Mouse (Mus musculus) heart, postnatal 25 days (tissue): ENCODE data around the gene Rnf115. TPM values are rescaled to one million over a fixed set of nuclear protein-coding genes. Genes with fewer than 3 reads are reported as not detected.
"Not testable (repeated sequence)": the region's sequence is repeated elsewhere in the genome, so short reads cannot be mapped to it uniquely, and the experiment has no call there.

ENCODE experiments used
- DNase-seq: peaks from one replicate; pipeline ENCODE4 v3.0.0; 2022; ENCODE audit warnings: low spot score
- intact Hi-C: fragments of 180-260 bp; cut with DNase I; formaldehyde crosslinking; loops from one replicate; pipeline ENCODE4 v1.15.1; 2025
- total RNA-seq, 2 experiments: library from RNA; stranded (reverse); gene quantifications; 2 replicates each; pipeline ENCODE4 v1.2.3; 2021

Rnf115 gene
- total RNA-seq, 2 experiments from 2014 or later: 22.8 to 23.3 TPM

DNA sequence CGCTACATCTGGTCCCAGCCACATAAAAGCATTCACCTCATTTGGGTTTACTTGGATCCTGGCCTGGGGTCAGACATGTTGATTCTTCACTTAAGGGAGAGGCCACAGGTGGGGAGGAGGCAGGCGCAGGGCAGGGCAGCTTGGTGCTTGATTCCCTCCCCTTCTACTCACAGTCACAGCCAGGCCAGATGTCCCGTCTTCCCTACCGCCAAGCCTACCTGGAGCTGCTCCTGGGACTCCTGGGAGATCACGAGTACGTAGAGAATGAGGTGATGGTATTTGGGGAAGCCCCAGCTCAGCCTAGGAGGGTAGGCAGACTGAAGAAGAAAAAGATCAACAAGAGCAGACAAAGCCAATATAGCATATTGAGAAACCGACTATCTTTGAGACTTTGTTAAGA is 20.5 kb upstream of the Rnf115 start:
- DNase-seq: no peak

DNA sequence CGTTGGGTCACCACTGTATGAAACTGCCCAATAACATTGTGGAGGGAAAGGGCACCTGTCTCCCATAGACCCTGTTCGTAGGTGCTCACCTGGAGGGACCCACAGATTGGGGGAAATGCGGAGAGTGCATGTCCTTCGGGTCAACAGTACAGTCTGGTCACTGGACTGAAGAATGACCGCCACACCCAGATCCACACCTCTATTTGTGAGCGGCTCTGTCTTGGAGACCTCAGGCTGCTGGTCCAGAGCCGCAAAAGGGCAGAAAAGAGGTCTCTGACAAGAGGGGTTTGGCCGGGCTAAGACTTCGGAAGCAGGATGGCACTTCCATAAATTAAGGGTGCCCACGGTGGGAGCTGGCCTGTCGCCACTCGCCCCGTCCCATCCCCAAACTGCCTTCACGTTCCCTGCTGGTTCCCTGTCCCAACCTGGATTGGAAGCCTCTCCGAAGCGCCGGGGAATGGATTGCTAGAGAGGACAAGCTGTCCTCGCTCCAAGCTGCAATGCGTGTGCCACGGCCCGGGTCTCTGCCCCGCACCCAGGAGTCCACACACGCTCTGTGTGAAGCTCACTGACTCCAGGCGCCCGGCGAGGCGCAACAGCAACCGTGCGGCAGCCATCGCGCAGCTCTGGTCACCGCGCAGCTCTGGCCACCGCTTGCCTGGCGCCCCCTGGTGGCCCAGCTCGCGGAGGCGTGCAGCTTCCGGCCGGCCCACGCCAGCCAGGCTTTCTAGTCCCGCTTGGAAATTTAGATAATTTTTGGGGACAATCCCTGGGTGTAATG is 19.4 kb upstream of the Rnf115 start, which contains the start of gene Nudt17:
Nudt17 (minus strand) TSS at position 660 of the 781 bp plus-strand sequence.
- peak; percentile 63 for DNase-seq
- intact Hi-C loops: loop anchor here (2.0 to 5.0 kb wide), 3 partner anchors 41 to 161 kb away; no protein-coding TSS in a partner anchor

More for the DNA sequence above, 20.5 kb upstream of the Rnf115 start:
- intact Hi-C loops: loop anchor here (5.0 kb wide), 2 partner anchors 40 to 65 kb away; no protein-coding TSS in a partner anchor

DNA sequence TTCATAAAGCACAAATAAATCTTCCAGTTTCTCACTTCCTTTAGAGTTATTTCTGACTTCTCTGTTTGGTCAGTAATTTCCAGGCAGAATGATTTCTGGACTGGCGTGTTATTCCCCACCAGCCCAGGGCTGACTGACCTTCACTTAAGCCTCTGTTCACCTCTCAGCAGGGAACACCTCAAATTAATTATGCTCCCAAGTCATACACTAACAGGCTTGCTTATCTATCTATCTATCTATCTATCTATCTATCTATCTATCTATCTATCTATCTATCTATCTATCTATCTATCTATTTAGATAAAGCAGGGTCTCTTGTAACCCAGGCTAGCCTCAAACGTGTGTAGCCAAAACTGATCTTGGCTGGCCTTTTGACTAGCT is 18.8 kb upstream of the Rnf115 start:
- intact Hi-C loops: loop anchor here (2.0 to 5.0 kb wide), 3 partner anchors 41 to 162 kb away; no protein-coding TSS in a partner anchor
- DNase-seq: no peak

DNA sequence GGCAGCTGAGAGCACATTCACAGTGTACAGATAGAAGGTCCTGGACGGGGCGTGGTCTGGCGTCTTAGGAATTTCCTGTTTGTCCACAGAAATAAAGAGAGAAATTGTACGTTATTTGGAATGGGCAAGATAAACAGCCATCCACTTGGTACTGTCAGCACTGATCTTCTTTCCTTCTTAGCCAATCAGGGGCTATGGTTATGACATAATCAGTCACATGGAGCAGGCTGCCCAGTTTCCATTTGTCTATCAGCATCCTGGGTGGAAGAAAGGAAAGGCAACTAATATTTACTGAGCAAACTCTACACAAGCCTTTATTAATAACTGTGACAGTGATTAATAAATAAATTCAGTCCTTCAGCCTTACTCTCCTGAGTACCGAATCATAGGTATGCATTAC is 13.2 kb upstream of the Rnf115 start:
- intact Hi-C loops: no loop called here
- no peak for DNase-seq

DNA sequence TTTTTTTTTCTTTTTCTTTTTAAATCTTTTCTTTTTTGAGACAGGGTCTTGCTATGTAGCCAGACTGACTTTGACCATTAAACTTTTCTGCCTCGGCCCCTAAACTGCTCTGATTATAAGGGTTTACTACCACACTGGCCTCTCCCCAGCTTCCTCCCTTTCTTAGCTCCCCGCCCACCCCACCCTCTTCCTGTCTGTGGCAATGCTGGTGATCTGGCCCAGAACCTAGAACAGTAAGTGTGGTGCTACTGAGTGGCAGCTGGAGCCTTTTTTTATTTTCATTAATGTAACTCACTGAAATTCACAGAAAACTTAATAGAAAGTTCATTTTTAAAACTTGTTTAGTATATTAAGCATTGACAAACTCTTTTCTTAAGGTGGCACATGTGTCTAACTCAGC is 11.6 kb upstream of the Rnf115 start:
- DNase-seq: no peak
- intact Hi-C loops: no loop called here

GRCm38 (mm10) chr3:96719173-96719572 is 8.3 kb upstream of the Rnf115 start:
- DNase-seq: no peak
- intact Hi-C loops: no loop called here

- intact Hi-C loops: loop anchor here (2.0 to 5.0 kb wide), 2 partner anchors 31 to 54 kb away; partner anchors contain the start of gene Pias3
Observed at GRCm38 (mm10) chr3:96727828-96728633, 567 bp downstream of the Rnf115 start.

GRCm38 (mm10) chr3:96728634-96729402 is 1.4 kb downstream of the Rnf115 start:
- intact Hi-C loops: loop anchor here (5.0 kb wide), 1 partner anchor 53 kb away; no protein-coding TSS in a partner anchor
- DNase-seq: no peak

More at GRCm38 (mm10) chr3:96727828-96728633, 567 bp downstream of the Rnf115 start:
- DNase-seq: no peak

- DNase-seq: no peak
- intact Hi-C loops: loop anchor here (5.0 kb wide), 1 partner anchor 53 kb away; no protein-coding TSS in a partner anchor
Observed at GRCm38 (mm10) chr3:96729403-96729784, 1.9 kb downstream of the Rnf115 start.

- no peak for DNase-seq
- intact Hi-C loops: no loop called here
Observed at GRCm38 (mm10) chr3:96730785-96731184, 3.3 kb downstream of the Rnf115 start.

DNA sequence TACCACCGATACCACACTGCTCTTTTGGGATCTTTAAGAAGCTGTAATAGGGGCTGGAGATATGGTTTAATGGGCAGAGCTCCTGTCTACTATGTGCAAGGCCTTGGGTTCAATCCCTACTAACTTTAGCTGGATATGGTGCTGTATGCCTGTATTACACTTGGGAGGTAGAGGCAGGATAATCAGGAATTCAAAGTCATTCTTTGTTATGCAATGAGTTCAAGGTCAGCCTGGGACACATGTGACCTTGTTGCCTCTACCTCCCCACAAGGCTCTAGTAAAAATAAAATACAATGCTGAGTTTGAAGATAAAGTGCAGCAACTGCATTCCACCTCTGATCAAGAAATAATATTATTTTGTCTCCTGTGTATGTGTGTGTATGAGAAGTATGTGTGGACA is 6.5 kb downstream of the Rnf115 start:
- intact Hi-C loops: loop anchor here (2.0 kb wide), 1 partner anchor 31 kb away; no protein-coding TSS in a partner anchor
- DNase-seq: no peak

- intact Hi-C loops: loop anchor here (5.0 kb wide), 1 partner anchor 77 kb away; no protein-coding TSS in a partner anchor
- DNase-seq: no peak
Observed at GRCm38 (mm10) chr3:96735200-96735599, 7.7 kb downstream of the Rnf115 start.

DNA sequence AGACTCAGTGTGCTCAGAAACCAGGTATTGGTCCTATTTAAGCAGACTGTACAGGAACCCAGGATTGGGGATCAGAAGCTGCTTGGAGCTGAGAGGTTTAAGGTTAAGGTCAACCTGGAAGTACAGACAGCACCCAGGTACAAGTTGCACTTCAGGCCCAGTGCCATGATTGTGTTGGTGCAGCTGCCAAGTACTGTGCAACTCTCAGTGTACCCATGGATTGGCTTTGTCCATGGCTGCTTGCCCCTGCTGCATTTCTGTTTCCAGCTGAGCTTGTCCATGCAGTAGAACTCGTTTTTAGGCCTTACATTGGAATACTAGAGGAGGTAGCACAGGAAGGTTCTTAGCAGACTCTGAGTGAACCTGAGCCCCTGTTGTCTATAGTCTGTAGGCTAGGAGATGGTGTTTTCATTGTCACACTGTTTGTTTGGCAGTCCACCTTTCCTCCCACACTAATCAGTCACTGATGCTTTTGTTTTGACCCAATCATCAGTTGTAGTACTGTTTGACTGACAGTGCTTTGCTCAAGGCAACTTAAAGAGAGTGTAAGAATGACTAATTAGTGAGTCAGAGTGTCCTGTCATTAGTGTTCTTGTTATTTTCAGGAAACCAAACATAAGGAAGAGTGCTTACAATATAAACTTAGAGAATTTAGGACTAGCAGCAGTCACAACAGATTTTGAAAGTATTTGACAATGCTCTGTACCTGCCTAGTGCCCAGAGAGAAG is 9.7 kb downstream of the Rnf115 start:
- intact Hi-C loops: loop anchor here (5.0 kb wide), 1 partner anchor 75 kb away; no protein-coding TSS in a partner anchor
- DNase-seq: no peak

DNA sequence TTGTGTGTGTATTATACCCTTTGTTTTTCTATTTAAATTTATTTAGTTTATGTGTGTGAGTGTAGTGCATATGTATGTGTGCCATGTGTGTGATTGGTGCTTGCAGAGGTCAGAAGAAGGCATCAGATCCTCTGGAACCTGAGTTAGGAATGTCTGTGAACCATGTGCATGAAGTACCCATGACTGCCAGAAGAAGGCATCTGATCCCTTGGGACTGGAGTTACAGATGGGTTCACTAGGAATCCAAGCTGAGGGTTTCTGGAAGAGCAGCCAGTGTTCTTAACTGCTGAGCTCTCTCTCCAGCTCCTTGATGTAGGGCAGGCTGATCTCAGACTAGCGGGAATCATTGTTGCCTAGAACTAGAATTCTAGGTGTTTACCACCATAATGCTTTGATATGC is 10.5 kb downstream of the Rnf115 start:
- intact Hi-C loops: loop anchor here (5.0 kb wide), 1 partner anchor 74 kb away; no protein-coding TSS in a partner anchor
- DNase-seq: no peak

GRCm38 (mm10) chr3:96740279-96740678 is 12.8 kb downstream of the Rnf115 start:
- DNase-seq, intact Hi-C loops: not testable (repeated sequence)

DNA sequence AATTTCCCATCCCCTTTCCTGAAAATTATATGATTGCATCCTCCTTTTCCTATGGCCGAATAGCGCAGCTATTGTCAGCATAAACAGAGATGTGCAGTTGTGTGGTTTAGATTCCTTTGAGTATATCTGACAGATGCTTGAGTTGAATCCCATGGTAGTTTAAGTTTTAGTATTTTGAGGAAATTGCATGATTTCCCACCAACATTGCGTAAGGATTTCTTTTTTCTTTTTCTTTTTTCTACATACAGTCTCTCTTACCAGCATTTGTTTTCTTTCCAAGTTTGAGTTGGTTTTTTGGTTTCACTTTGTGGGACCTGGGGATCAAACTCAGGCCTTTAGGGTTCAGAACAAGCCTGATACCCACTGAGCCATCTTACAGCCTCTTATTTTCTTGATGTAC is 16.9 kb downstream of the Rnf115 start:
- no peak for DNase-seq
- intact Hi-C loops: no loop called here

- no peak for DNase-seq
- intact Hi-C loops: no loop called here
Observed at GRCm38 (mm10) chr3:96746829-96747228, 19.4 kb downstream of the Rnf115 start.

DNA sequence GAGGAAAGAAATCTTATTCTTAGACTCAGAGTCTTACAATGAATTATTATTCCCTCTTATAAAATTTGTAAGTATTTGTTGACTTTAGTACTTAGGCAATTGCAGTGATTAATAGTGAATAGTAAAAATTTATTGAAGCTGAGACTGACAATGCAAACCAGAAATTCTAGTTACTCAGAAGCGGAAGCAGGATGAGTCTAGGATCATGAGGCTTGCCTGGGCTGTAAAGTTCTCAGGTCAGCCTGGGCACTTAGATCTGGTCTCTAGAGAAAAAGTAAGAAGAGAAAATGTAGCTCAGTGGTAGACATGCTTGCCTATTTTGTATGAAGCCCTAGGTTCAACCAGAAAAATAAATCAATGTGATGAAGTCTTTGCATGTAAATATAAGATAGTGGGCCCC is 28.5 kb downstream of the Rnf115 start:
- DNase-seq: no peak
- intact Hi-C loops: no loop called here

DNA sequence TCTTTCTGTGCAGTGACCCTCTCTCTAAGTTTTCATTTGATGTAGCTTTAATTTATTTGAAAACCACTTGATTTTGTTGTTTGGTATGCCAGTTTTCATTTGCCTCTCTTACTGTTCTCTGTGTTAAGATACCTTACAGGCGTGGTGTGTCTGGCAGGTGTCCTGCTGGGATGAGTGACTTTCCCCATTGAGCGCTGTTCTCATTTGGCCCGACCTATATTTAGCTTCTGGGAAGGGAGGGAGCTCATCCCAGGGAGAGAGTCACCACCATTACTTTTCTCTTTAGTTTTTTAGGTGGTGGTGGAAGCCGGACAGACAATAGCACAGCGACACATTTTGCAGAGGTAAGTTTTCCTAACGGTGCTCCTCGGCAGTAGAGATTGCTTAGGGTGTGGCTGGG is 30.2 kb downstream of the Rnf115 start:
- intact Hi-C loops: no loop called here
- no peak for DNase-seq
